Mouse (Mus musculus): ENCODE results near the gene C330007P06Rik. TPM values are rescaled to one million over a fixed set of nuclear protein-coding genes. Genes with fewer than 3 reads are reported as not detected.

Gene C330007P06Rik
- polyA plus RNA-seq, 1 experiment, result 3.7 TPM

- Histone ChIP-seq H3K27ac (ENCODE audit: control insufficient read depth, insufficient read depth, low read depth, low read length) (peak overlapping the region; percentile 87), H3K27me3 (ENCODE audit: control insufficient read depth, insufficient read depth, low read length) (no peaks in the 10 kb centered on the region), H3K4me1 (ENCODE audit: control insufficient read depth, insufficient read depth, low read length) (peaks cover 5% of the 10 kb centered on the region), H3K36me3 (ENCODE audit: control insufficient read depth, insufficient read depth, low read length) (no peaks in the 10 kb centered on the region), H3K4me3 (ENCODE audit: control insufficient read depth, low read depth, low read length) (peak overlapping the region; percentile 91)
- no peak for TF ChIP-seq POLR2A (IDR thresholded peaks at IDR 0.05; ENCODE audit: control insufficient read depth, low read depth, low read length)
- TF ChIP-seq CTCF (IDR thresholded peaks at IDR 0.05; ENCODE audit: control insufficient read depth, insufficient read depth, insufficient replicate concordance, low read depth, low read length), result peak; percentile 59; the same call in 1 of the 2 replicates
Observed at GRCm38 (mm10) chrX:36796163-36796581, 77.7 kb downstream of the C330007P06Rik start.

GRCm38 (mm10) chrX:36795424-36796162 lies 78.3 kb downstream of the C330007P06Rik start, which contains the start of gene Slc25a5:
Slc25a5 (plus strand) TSS chrX:36795651.
- Histone ChIP-seq H3K4me1 (ENCODE audit: control insufficient read depth, insufficient read depth, low read length) (peaks cover 5% of the 10 kb centered on the region), H3K27ac (ENCODE audit: control insufficient read depth, insufficient read depth, low read depth, low read length) (peak within 1 kb of the TSS; percentile 87), H3K4me3 (ENCODE audit: control insufficient read depth, low read depth, low read length) (peak within 1 kb of the TSS; percentile 91), H3K27me3 (ENCODE audit: control insufficient read depth, insufficient read depth, low read length) (no peaks in the 10 kb centered on the region), H3K36me3 (ENCODE audit: control insufficient read depth, insufficient read depth, low read length) (no peaks in the 10 kb centered on the region)
- TF ChIP-seq POLR2A (IDR thresholded peaks at IDR 0.05; ENCODE audit: control insufficient read depth, low read depth, low read length), result peak; percentile 59; the same call in 1 of the 2 replicates
- TF ChIP-seq CTCF (IDR thresholded peaks at IDR 0.05; ENCODE audit: control insufficient read depth, insufficient read depth, insufficient replicate concordance, low read depth, low read length), result no peak

GRCm38 (mm10) chrX:36794571-36794970 lies 79.3 kb downstream of the C330007P06Rik start:
- Histone ChIP-seq H3K27ac (ENCODE audit: control insufficient read depth, insufficient read depth, low read depth, low read length) (no peak overlapping the region), H3K4me1 (ENCODE audit: control insufficient read depth, insufficient read depth, low read length) (peaks cover 5% of the 10 kb centered on the region), H3K27me3 (ENCODE audit: control insufficient read depth, insufficient read depth, low read length) (no peaks in the 10 kb centered on the region), H3K36me3 (ENCODE audit: control insufficient read depth, insufficient read depth, low read length) (no peaks in the 10 kb centered on the region), H3K4me3 (ENCODE audit: control insufficient read depth, low read depth, low read length) (no peak overlapping the region)
- TF ChIP-seq CTCF (IDR thresholded peaks at IDR 0.05; ENCODE audit: control insufficient read depth, insufficient read depth, insufficient replicate concordance, low read depth, low read length) (no peak), POLR2A (IDR thresholded peaks at IDR 0.05; ENCODE audit: control insufficient read depth, low read depth, low read length) (no peak)

- TF ChIP-seq POLR2A (IDR thresholded peaks at IDR 0.05; ENCODE audit: control insufficient read depth, low read depth, low read length), result no peak
- TF ChIP-seq CTCF (IDR thresholded peaks at IDR 0.05; ENCODE audit: control insufficient read depth, insufficient read depth, insufficient replicate concordance, low read depth, low read length), result no peak
- H3K4me1 ChIP-seq (ENCODE audit: control insufficient read depth, insufficient read depth, low read length), result no peaks in the 10 kb centered on the region
- no peak overlapping the region for H3K27ac ChIP-seq (ENCODE audit: control insufficient read depth, insufficient read depth, low read depth, low read length)
- H3K27me3 ChIP-seq (ENCODE audit: control insufficient read depth, insufficient read depth, low read length), result no peaks in the 10 kb centered on the region
- H3K4me3 ChIP-seq (ENCODE audit: control insufficient read depth, low read depth, low read length), result no peak overlapping the region
- H3K36me3 ChIP-seq (ENCODE audit: control insufficient read depth, insufficient read depth, low read length), result no peaks in the 10 kb centered on the region
Observed at GRCm38 (mm10) chrX:36789360-36789759, 84.6 kb downstream of the C330007P06Rik start.

- H3K4me3 ChIP-seq (ENCODE audit: control insufficient read depth, low read depth, low read length), result no peak overlapping the region
- no peaks in the 10 kb centered on the region for H3K4me1 ChIP-seq (ENCODE audit: control insufficient read depth, insufficient read depth, low read length)
- H3K27ac ChIP-seq (ENCODE audit: control insufficient read depth, insufficient read depth, low read depth, low read length), result no peak overlapping the region
- TF ChIP-seq CTCF (IDR thresholded peaks at IDR 0.05; ENCODE audit: control insufficient read depth, insufficient read depth, insufficient replicate concordance, low read depth, low read length) (no peak), POLR2A (IDR thresholded peaks at IDR 0.05; ENCODE audit: control insufficient read depth, low read depth, low read length) (no peak)
- H3K27me3 ChIP-seq (ENCODE audit: control insufficient read depth, insufficient read depth, low read length), result no peaks in the 10 kb centered on the region
- no peaks in the 10 kb centered on the region for H3K36me3 ChIP-seq (ENCODE audit: control insufficient read depth, insufficient read depth, low read length)
Observed at GRCm38 (mm10) chrX:36777694-36778093, 96.2 kb downstream of the C330007P06Rik start.

- no peak overlapping the region for H3K4me3 ChIP-seq (ENCODE audit: control insufficient read depth, low read depth, low read length)
- H3K36me3 ChIP-seq (ENCODE audit: control insufficient read depth, insufficient read depth, low read length), result no peaks in the 10 kb centered on the region
- no peak overlapping the region for H3K27ac ChIP-seq (ENCODE audit: control insufficient read depth, insufficient read depth, low read depth, low read length)
- H3K4me1 ChIP-seq (ENCODE audit: control insufficient read depth, insufficient read depth, low read length), result no peaks in the 10 kb centered on the region
- no peaks in the 10 kb centered on the region for H3K27me3 ChIP-seq (ENCODE audit: control insufficient read depth, insufficient read depth, low read length)
- TF ChIP-seq CTCF (IDR thresholded peaks at IDR 0.05; ENCODE audit: control insufficient read depth, insufficient read depth, insufficient replicate concordance, low read depth, low read length) (no peak), POLR2A (IDR thresholded peaks at IDR 0.05; ENCODE audit: control insufficient read depth, low read depth, low read length) (no peak)
Observed at GRCm38 (mm10) chrX:36775520-36775919, 98.4 kb downstream of the C330007P06Rik start.

Other genes with a start within 250 kb of the C330007P06Rik start
- 0.91 and 1.3 TPM in 2 replicates for gene Akap17b, start 228.7 kb downstream of the C330007P06Rik start, polyA plus RNA-seq (2012; rRNA removed)
- gene Slc25a43, start 130.5 kb downstream of the C330007P06Rik start, polyA plus RNA-seq (2012; rRNA removed), result 2.7 and 2.8 TPM in 2 replicates
- gene Slc25a5, start 78.5 kb downstream of the C330007P06Rik start, polyA plus RNA-seq (2012; rRNA removed), result 62.9 and 65.1 TPM in 2 replicates
- 20.6 and 25.4 TPM in 2 replicates for gene Ube2a, start 211 bp downstream of the C330007P06Rik start, polyA plus RNA-seq (2012; rRNA removed)
- 0.54 and 0.61 TPM in 2 replicates for gene Nkrf, start 28.8 kb upstream of the C330007P06Rik start, polyA plus RNA-seq (2012; rRNA removed)
- 14.6 and 17.9 TPM in 2 replicates for gene Sept6, start 117.7 kb upstream of the C330007P06Rik start, polyA plus RNA-seq (2012; rRNA removed)
- gene Sowahd, start 174.7 kb upstream of the C330007P06Rik start, polyA plus RNA-seq (2012; rRNA removed), result 2.3 and 2.9 TPM in 2 replicates
- gene Rpl39, start 211.3 kb upstream of the C330007P06Rik start, polyA plus RNA-seq (2012; rRNA removed), result 15.2 and 19.2 TPM in 2 replicates
- 5.1 and 5.2 TPM in 2 replicates for gene Upf3b, start 236.2 kb upstream of the C330007P06Rik start, polyA plus RNA-seq (2012; rRNA removed)